Mouse (Mus musculus): ENCODE measurements around the gene Igfbp2. TPM values are rescaled to one million over a fixed set of nuclear protein-coding genes. Genes with fewer than 3 reads are reported as not detected.

The Igfbp2 gene
- polyA plus RNA-seq, 1 experiment from 2014 or later: 87.8 TPM

DNA sequence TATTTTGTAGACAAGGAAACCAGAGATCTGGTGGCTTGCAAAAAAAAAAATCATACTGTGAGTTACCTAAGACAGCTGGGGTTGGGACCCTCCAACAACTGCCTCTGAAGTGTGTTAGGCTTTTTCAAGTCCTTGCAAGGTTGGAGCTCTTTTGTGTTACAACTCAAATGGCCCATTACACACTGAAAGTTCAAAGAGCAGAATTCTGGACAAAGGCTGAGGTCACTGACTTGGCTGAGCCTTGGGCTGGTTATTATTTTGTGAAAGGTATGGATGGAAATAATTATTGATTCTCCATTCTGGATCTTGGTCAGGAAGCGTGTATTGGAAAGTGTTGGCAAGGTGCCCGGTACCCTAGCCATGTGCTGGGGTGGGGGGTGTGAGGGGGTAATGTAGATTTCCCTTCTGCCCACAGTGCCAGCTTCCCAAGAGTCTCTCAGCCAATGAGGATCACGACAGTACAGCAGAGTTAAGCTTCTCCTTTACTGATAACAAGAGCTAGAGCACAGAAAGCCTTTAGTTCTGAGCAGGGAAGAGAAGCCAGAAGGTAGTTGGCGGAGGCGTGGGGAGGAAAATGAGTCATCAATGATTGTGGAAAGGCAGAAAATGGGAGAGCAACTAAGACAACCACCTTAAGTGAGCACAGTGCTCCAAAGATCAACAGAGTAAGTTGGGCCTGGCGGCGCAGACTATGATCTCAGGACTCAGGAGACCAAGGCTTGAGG, 14.2 kb upstream of the Igfbp2 start:
- Histone ChIP-seq H3K36me3 (ENCODE audit: control insufficient read depth, insufficient read depth, low read length) (no peaks in the 10 kb centered on the region), H3K9ac (ENCODE audit: low read depth, low read length) (no peak overlapping the region), H3K4me1 (ENCODE audit: control insufficient read depth, insufficient read depth, low read length) (0 out of 2 replicates have a peak, but pooled peaks cover 2% of the 10 kb centered on the region), H3K4me3 (ENCODE audit: low read depth, low read length) (no peak overlapping the region), H3K4me2 (no peak overlapping the region), H3K9me3 (replicated peaks; ENCODE audit: control insufficient read depth, low read length) (peaks cover 3% of the 10 kb centered on the region; the same call in 1 of the 2 replicates), H3K27me3 (ENCODE audit: control insufficient read depth, insufficient read depth, low read length) (no peaks in the 10 kb centered on the region), H3K27ac (ENCODE audit: low read depth, low read length) (no peak overlapping the region)
- ATAC-seq (replicated peaks; ENCODE audit: insufficient number of reproducible peaks, low FRiP score, low TSS enrichment): no peak
- WGBS (ENCODE audit: insufficient replicate concordance): 75% methylated on average over 7 of the region's 7 CpGs

DNA sequence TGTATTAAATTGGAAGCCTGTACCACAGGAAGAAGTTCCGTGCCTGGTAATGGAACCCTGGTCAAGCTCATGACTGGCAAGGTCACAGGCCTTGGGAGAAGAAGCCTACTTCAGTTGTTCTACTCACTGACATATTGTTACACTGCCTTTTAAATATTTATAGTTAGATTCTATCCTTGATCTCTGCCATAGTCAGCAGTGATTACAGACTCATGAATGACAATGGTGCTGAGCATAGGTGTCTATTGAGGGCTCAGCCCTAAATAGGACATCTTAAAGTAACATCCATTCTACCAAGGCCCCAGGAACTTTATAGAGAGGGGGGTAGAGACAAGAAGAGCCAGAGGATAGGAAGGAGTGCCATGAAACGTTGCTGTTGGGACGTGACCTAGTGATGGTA, 13.2 kb upstream of the Igfbp2 start:
- Histone ChIP-seq H3K9ac (ENCODE audit: low read depth, low read length) (no peak overlapping the region), H3K4me2 (no peak overlapping the region), H3K4me3 (ENCODE audit: low read depth, low read length) (no peak overlapping the region), H3K27ac (ENCODE audit: low read depth, low read length) (no peak overlapping the region), H3K27me3 (ENCODE audit: control insufficient read depth, insufficient read depth, low read length) (no peaks in the 10 kb centered on the region), H3K4me1 (ENCODE audit: control insufficient read depth, insufficient read depth, low read length) (0 out of 2 replicates have a peak, but pooled peaks cover 2% of the 10 kb centered on the region), H3K9me3 (replicated peaks; ENCODE audit: control insufficient read depth, low read length) (peaks cover 3% of the 10 kb centered on the region; the same call in 1 of the 2 replicates), H3K36me3 (ENCODE audit: control insufficient read depth, insufficient read depth, low read length) (no peaks in the 10 kb centered on the region)
- 83% methylated on average over 3 of the region's 3 CpGs for WGBS (ENCODE audit: insufficient replicate concordance)
- no peak for ATAC-seq (replicated peaks; ENCODE audit: insufficient number of reproducible peaks, low FRiP score, low TSS enrichment)

DNA sequence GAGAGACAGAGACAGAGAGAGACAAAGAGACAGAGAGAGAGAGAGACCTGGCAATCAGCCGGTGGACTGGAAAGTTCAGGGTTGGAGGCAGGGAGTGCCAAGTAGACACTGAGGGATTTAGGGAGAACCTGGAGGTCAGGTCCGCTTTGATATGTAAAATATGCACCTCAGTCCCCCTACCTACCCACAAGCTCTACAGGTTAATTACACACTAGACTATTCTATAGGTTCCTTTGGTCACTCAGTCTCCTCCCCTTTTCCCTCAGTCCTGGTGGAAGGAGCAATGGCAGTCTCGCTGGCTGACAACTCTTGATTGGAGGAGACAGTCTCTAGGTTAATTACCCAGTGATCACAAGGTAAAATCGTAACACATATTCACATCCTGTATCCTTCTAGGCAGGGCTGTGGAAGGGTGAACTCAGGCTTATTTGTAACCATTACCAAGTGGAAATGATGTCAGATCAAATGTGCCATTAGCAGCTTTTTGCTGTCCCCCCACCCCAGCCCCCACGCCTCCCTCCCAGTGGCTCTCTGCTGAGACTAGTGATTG, 11.1 kb upstream of the Igfbp2 start:
- Histone ChIP-seq H3K27me3 (ENCODE audit: control insufficient read depth, insufficient read depth, low read length) (no peaks in the 10 kb centered on the region), H3K27ac (ENCODE audit: low read depth, low read length) (no peak overlapping the region), H3K9ac (ENCODE audit: low read depth, low read length) (0 out of 2 replicates have a peak overlapping the region, but pooled peaks have one; percentile 34), H3K36me3 (ENCODE audit: control insufficient read depth, insufficient read depth, low read length) (no peaks in the 10 kb centered on the region), H3K4me1 (ENCODE audit: control insufficient read depth, insufficient read depth, low read length) (0 out of 2 replicates have a peak, but pooled peaks cover 2% of the 10 kb centered on the region), H3K9me3 (replicated peaks; ENCODE audit: control insufficient read depth, low read length) (peaks cover 3% of the 10 kb centered on the region; the same call in 1 of the 2 replicates), H3K4me3 (ENCODE audit: low read depth, low read length) (no peak overlapping the region), H3K4me2 (no peak overlapping the region)
- no peak for ATAC-seq (replicated peaks; ENCODE audit: insufficient number of reproducible peaks, low FRiP score, low TSS enrichment)
- WGBS (ENCODE audit: insufficient replicate concordance): 37% methylated on average over 5 of the region's 5 CpGs

DNA sequence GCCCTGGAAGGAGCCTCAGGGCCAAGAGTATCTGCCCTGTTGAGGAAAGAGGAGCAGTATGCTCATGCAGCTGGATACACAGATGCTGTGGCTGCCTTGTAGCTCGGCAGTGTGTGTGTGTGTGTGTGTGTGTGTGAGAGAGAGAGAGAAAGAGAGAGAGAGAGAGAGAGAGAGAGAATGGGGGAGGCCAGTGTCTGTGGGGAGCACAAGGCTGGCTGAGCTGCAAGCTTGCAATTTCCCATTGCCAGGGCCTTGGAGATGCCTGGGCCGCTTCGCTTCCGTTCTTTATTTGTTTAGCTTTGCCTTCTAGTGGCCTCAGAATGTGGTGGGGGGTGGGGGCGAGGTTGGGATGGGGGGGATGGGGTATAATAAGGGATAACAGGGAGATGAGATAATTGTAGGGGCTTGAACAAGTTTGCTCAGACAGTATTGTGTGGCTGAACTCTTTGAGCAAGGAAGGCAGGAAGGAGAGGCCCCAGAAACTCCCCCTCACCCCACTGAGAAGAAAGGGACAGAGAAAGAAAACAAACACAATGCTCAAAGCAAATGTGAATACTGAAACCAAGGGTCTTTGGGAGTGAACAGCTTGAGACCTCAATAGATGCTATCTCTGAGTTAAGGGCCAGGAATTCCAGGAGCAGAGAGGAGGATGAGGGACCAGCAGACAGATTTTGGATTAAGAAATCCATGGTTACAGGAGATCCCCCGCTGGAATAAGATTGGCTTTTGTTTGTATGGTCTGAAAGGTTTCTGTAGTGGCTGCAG, 10.5 kb upstream of the Igfbp2 start:
- Histone ChIP-seq H3K27me3 (ENCODE audit: control insufficient read depth, insufficient read depth, low read length) (no peaks in the 10 kb centered on the region), H3K4me1 (ENCODE audit: control insufficient read depth, insufficient read depth, low read length) (0 out of 2 replicates have a peak, but pooled peaks cover 2% of the 10 kb centered on the region), H3K9ac (ENCODE audit: low read depth, low read length) (0 out of 2 replicates have a peak overlapping the region, but pooled peaks have one; percentile 34), H3K9me3 (replicated peaks; ENCODE audit: control insufficient read depth, low read length) (peaks cover 3% of the 10 kb centered on the region; the same call in 1 of the 2 replicates), H3K4me2 (no peak overlapping the region), H3K36me3 (ENCODE audit: control insufficient read depth, insufficient read depth, low read length) (no peaks in the 10 kb centered on the region), H3K4me3 (ENCODE audit: low read depth, low read length) (no peak overlapping the region), H3K27ac (ENCODE audit: low read depth, low read length) (peak overlapping the region; percentile 31; the same call in 1 of the 2 replicates)
- no peak for ATAC-seq (replicated peaks; ENCODE audit: insufficient number of reproducible peaks, low FRiP score, low TSS enrichment)
- 14% methylated on average over 6 of the region's 6 CpGs for WGBS (ENCODE audit: insufficient replicate concordance)

DNA sequence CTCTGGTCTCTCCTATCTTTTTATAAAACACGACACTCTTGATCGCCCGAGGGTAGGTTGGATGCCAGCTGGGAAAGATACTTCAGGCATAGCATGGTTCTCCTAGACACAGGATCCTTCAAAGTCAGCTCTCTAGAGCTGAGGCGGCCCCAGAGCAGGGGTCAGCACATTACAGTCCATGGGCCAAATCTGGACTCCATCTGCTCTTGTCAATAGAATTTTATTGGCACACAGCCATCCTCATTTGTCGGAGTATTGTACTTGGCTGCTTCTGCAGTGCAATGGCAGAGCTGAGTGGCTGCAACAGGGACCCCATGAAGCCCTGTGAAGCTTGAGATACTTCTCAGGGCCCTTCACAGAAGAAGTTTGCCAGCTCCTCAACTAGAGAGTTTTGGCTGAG, 9.1 kb upstream of the Igfbp2 start:
- ATAC-seq (replicated peaks; ENCODE audit: insufficient number of reproducible peaks, low FRiP score, low TSS enrichment): no peak
- H3K4me1 ChIP-seq (ENCODE audit: control insufficient read depth, insufficient read depth, low read length): 0 out of 2 replicates have a peak, but pooled peaks cover 2% of the 10 kb centered on the region
- no peak overlapping the region for H3K4me3 ChIP-seq (ENCODE audit: low read depth, low read length)
- 46% methylated on average over 5 of the region's 5 CpGs for WGBS (ENCODE audit: insufficient replicate concordance)
- H3K36me3 ChIP-seq (ENCODE audit: control insufficient read depth, insufficient read depth, low read length): no peaks in the 10 kb centered on the region
- no peak overlapping the region for H3K27ac ChIP-seq (ENCODE audit: low read depth, low read length)
- no peak overlapping the region for H3K9ac ChIP-seq (ENCODE audit: low read depth, low read length)
- H3K27me3 ChIP-seq (ENCODE audit: control insufficient read depth, insufficient read depth, low read length): no peaks in the 10 kb centered on the region
- H3K9me3 ChIP-seq (replicated peaks; ENCODE audit: control insufficient read depth, low read length): peaks cover 3% of the 10 kb centered on the region; the same call in 1 of the 2 replicates
- H3K4me2 ChIP-seq: no peak overlapping the region

DNA sequence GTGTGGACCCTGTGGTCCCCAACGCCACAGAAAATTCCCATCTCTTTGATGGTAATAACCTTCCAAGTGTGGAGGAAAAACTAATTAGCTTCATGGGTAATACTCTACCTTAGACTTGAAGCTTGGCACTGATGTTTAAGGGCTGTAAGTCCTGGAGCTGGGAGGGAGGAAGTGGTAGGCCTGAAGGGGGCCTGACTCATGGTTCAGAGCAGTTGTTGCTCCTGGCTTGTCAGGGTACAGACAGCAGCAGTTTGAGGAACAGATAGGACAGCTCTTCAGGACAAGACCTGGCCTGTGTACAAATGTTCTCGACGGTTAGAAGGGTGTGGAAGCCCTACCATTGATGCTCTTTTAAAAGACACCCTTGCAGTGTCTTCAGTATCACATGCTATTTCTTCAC, 8.7 kb upstream of the Igfbp2 start:
- Histone ChIP-seq H3K27me3 (ENCODE audit: control insufficient read depth, insufficient read depth, low read length) (no peaks in the 10 kb centered on the region), H3K27ac (ENCODE audit: low read depth, low read length) (no peak overlapping the region), H3K4me3 (ENCODE audit: low read depth, low read length) (no peak overlapping the region), H3K9me3 (replicated peaks; ENCODE audit: control insufficient read depth, low read length) (peaks cover 3% of the 10 kb centered on the region; the same call in 1 of the 2 replicates), H3K4me2 (no peak overlapping the region), H3K4me1 (ENCODE audit: control insufficient read depth, insufficient read depth, low read length) (0 out of 2 replicates have a peak, but pooled peaks cover 2% of the 10 kb centered on the region), H3K36me3 (ENCODE audit: control insufficient read depth, insufficient read depth, low read length) (no peaks in the 10 kb centered on the region), H3K9ac (ENCODE audit: low read depth, low read length) (no peak overlapping the region)
- ATAC-seq (replicated peaks; ENCODE audit: insufficient number of reproducible peaks, low FRiP score, low TSS enrichment): no peak
- 62% methylated on average over 3 of the region's 3 CpGs for WGBS (ENCODE audit: insufficient replicate concordance)

DNA sequence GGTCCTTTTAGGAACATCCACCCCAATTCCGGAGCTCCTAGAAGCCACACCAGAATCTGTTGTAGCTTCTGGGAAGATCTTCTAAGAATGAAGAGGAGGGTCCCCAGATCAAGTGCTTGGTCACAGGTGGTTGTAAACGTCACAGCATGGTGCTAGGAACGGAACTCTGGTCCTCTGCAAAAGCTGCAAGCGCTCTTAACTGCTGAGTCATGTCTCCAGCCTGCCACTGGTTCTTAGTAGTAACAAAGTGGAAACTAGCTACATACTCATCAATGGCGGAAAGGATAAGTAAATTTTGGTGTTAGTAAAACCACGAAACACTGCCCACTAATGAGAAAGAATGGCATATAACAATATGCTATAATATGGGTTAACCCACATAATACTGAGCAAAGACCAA, 4.3 kb upstream of the Igfbp2 start:
- 80% methylated on average over 6 of the region's 6 CpGs for WGBS (ENCODE audit: insufficient replicate concordance)
- no peak overlapping the region for H3K9ac ChIP-seq (ENCODE audit: low read depth, low read length)
- no peaks in the 10 kb centered on the region for H3K36me3 ChIP-seq (ENCODE audit: control insufficient read depth, insufficient read depth, low read length)

DNA sequence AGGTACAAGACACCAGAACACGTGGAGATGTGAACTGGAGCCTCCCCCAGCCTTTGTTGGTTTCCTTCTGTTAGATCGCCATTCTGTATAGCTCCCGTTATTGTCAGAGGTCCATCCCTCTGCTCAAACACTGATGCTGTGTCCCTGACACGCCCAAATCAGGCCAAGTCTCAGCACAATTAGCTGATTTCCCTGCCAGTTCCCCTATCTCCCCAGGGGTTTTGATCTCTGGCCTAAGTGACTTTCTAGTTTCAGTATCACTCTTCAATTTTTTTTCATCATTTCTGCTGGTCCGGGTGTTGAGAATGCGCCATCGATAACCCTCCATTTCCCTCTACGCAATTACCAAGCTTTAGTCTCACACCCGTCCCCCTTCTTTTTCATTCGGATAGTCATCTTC, 1.4 kb upstream of the Igfbp2 start:
- ATAC-seq (replicated peaks; ENCODE audit: insufficient number of reproducible peaks, low FRiP score, low TSS enrichment): no peak
- peaks cover 9% of the 10 kb centered on the region; the same call in 1 of the 2 replicates for H3K4me1 ChIP-seq (ENCODE audit: control insufficient read depth, insufficient read depth, low read length)
- 70% methylated on average over 10 of the region's 10 CpGs for WGBS (ENCODE audit: insufficient replicate concordance)
- H3K4me3 ChIP-seq (ENCODE audit: low read depth, low read length): no peak overlapping the region
- H3K27ac ChIP-seq (ENCODE audit: low read depth, low read length): no peak overlapping the region
- H3K4me2 ChIP-seq: no peak overlapping the region
- peaks cover 9% of the 10 kb centered on the region; the same call in 1 of the 2 replicates for H3K27me3 ChIP-seq (ENCODE audit: control insufficient read depth, insufficient read depth, low read length)
- no peaks in the 10 kb centered on the region for H3K9me3 ChIP-seq (replicated peaks; ENCODE audit: control insufficient read depth, low read length)
- no peaks in the 10 kb centered on the region for H3K36me3 ChIP-seq (ENCODE audit: control insufficient read depth, insufficient read depth, low read length)
- H3K9ac ChIP-seq (ENCODE audit: low read depth, low read length): no peak overlapping the region

More for the DNA sequence above, 4.3 kb upstream of the Igfbp2 start:
- Histone ChIP-seq H3K4me2 (no peak overlapping the region), H3K4me1 (ENCODE audit: control insufficient read depth, insufficient read depth, low read length) (0 out of 2 replicates have a peak, but pooled peaks cover 3% of the 10 kb centered on the region), H3K27me3 (ENCODE audit: control insufficient read depth, insufficient read depth, low read length) (peaks cover 3% of the 10 kb centered on the region; the same call in 1 of the 2 replicates), H3K27ac (ENCODE audit: low read depth, low read length) (no peak overlapping the region), H3K4me3 (ENCODE audit: low read depth, low read length) (no peak overlapping the region), H3K9me3 (replicated peaks; ENCODE audit: control insufficient read depth, low read length) (no peaks in the 10 kb centered on the region)
- ATAC-seq (replicated peaks; ENCODE audit: insufficient number of reproducible peaks, low FRiP score, low TSS enrichment): no peak

All from heart, embryonic 11.5 days (tissue).